Comparison of ENCODE assay signal across 20 mouse cellular contexts in genomic region chr13:12092379-12093107, GRCm38 (mm10). TPM values are rescaled to one million over a fixed set of nuclear protein-coding genes. Genes with fewer than 3 reads are reported as not detected.
A peak's percentile ranks its signal among the peaks of the same experiment; 100 is the strongest.
DNase-seq lines count a peak whose midpoint lies in the region; ATAC-seq and TF ChIP-seq lines count a peak whose summit lies in the region.
"Had no signal": no experiment of that assay in that cellular context is flagged by ENCODE, and none has a peak within 500 bp of the region (broad histone marks: within the 10 kb centered on the region; RNA-seq: fewer than 3 reads in every experiment).

No protein-coding gene starts in this region.

- ATAC-seq in heart, embryonic 12.5 days (ENCODE audit: insufficient number of reproducible peaks, low FRiP score): no peak
- ATAC-seq: CD4-positive, CD25-positive, alpha-beta regulatory T cell, adult 4 months; forebrain, embryonic 13.5 days had no signal

- H3K27me3 ChIP-seq in heart, embryonic 12.5 days (replicated peaks): no peaks in the 10 kb centered on the region
- H3K27me3 ChIP-seq: forebrain, embryonic 13.5 days; hindbrain, embryonic 13.5 days; neural tube, embryonic 15.5 days had no signal

- H3K9me3 ChIP-seq in heart, embryonic 12.5 days (replicated peaks): no peaks in the 10 kb centered on the region
- H3K9me3 ChIP-seq: forebrain, embryonic 13.5 days; hindbrain, embryonic 13.5 days; limb, embryonic 10.5 days; neural tube, embryonic 15.5 days had no signal

- H3K27ac ChIP-seq in heart, embryonic 12.5 days (ENCODE audit: poor library complexity, severe bottlenecking): peak overlapping the region; percentile 59
- H3K27ac ChIP-seq in layer of hippocampus, adult 2 months: peak overlapping the region; percentile 51; the same call in 1 of the 2 replicates
- H3K27ac ChIP-seq: forebrain, embryonic 13.5 days; hindbrain, embryonic 13.5 days; limb, embryonic 10.5 days; neural tube, embryonic 15.5 days; stomach, postnatal 0 days had no signal

- WGBS in heart, embryonic 12.5 days: 76% methylated on average over 11 of the region's 11 CpGs

- no peak for TF ChIP-seq CTCF in layer of hippocampus, adult 2 months (conservative IDR thresholded peaks at IDR 0.05)

- peak overlapping the region; percentile 38 for H3K4me2 ChIP-seq in heart, embryonic 12.5 days
- H3K4me2 ChIP-seq: forebrain, embryonic 13.5 days; heart, embryonic 11.5 days; hindbrain, embryonic 13.5 days; neural tube, embryonic 15.5 days had no signal

- no peak overlapping the region for H3K9ac ChIP-seq in heart, embryonic 12.5 days
- H3K9ac ChIP-seq: forebrain, embryonic 13.5 days; hindbrain, embryonic 13.5 days; neural tube, embryonic 15.5 days had no signal

- no peak overlapping the region for H3K4me3 ChIP-seq in heart, embryonic 12.5 days
- H3K4me3 ChIP-seq in layer of hippocampus, adult 2 months: no peak overlapping the region
- H3K4me3 ChIP-seq: forebrain, embryonic 13.5 days; hindbrain, embryonic 13.5 days; limb, embryonic 10.5 days; neural tube, embryonic 15.5 days had no signal

- H3K36me3 ChIP-seq in heart, embryonic 12.5 days: peaks cover 5% of the 10 kb centered on the region; the same call in 1 of the 2 replicates
- H3K36me3 ChIP-seq: hindbrain, embryonic 13.5 days; limb, embryonic 10.5 days; neural tube, embryonic 15.5 days had no signal

- DNase-seq in heart, adult 18-20 months: no peak
- no peak for DNase-seq in layer of hippocampus, adult 2 months (ENCODE audit: low spot score in 2 of 2)
- no peak for DNase-seq in layer of hippocampus, adult 9-11 months
- DNase-seq in cerebellum, postnatal 10 days: peak; percentile 53 to 66
- DNase-seq in thymus, postnatal 4 days: no peak
- no peak for DNase-seq in urinary bladder, postnatal 36 days (ENCODE audit: low spot score in 2 of 2)
- DNase-seq: adrenal gland, postnatal 14 days; gastrocnemius, postnatal 36 days; kidney, adult 18-20 months; liver; lung, postnatal 4 days; thymus, adult 2 months had no signal

- peaks cover 84% of the 10 kb centered on the region for H3K4me1 ChIP-seq in heart, embryonic 12.5 days (replicated peaks)
- H3K4me1 ChIP-seq: forebrain, embryonic 13.5 days; hindbrain, embryonic 13.5 days; limb, embryonic 10.5 days; neural tube, embryonic 15.5 days had no signal

RNA-seq across cellular contexts. Expression of gene Ryr2, which starts 14.2 kb away (rescaled TPM):
- 35.3 and 40.1 TPM in 2 replicates for polyA plus RNA-seq in heart, embryonic 12.5 days (2016; fragmentation: Nextera tagmentation; extraction: Ambion mirVana)
- 1,000 to 10,000 TPM in 1 of 2 experiments, 100 to 1,000 TPM in 1; 887 to 1,008 TPM for total RNA-seq in heart, adult 18-20 months (2021)
- 100 to 1,000 TPM; 251 to 264 TPM for total RNA-seq in layer of hippocampus, adult 2 months (2021)

Comparison
In these comparisons a context has a peak if more than half of its experiments do, and no peak if none do; other contexts are left out.
1. DNase-seq: peak in cerebellum, postnatal 10 days (2 of 2); none in heart, adult 18-20 months (0 of 2), layer of hippocampus, adult 2 months (0 of 2), layer of hippocampus, adult 9-11 months (single experiment), thymus, postnatal 4 days (single experiment) and urinary bladder, postnatal 36 days (0 of 2).